Mouse (Mus musculus): ENCODE measurements around the gene Fam19a1.
A peak's percentile ranks its signal among the peaks of the same experiment; 100 is the strongest.
"Not testable (repeated sequence)": the region's sequence is repeated elsewhere in the genome, so short reads cannot be mapped to it uniquely, and the experiment has no call there.

Fam19a1 gene

DNA sequence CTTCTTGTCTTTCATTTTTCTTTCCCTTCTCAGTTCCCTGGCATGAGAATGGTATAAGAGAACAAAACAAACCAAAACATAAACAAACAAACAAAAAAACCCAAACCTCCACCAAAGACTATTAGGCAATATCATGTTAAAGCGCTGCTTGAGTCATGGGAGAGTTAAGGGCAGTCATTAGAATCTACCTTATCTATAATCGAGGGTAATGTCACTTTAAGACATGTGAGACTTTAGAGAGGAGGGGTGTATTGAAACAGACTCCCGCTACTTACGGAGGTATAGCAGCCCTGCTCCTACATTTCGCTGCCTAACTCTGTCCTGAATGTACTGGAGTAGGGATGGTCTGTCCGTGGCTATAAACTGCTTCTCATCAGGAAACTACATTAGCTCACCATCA, at the start of gene Fam19a1:
Gene Fam19a1, plus strand, starts transcription at position 301 of the 400 bp plus-strand sequence.
- DNase-seq (ENCODE audit: low read depth, low spot score): no peak

DNA sequence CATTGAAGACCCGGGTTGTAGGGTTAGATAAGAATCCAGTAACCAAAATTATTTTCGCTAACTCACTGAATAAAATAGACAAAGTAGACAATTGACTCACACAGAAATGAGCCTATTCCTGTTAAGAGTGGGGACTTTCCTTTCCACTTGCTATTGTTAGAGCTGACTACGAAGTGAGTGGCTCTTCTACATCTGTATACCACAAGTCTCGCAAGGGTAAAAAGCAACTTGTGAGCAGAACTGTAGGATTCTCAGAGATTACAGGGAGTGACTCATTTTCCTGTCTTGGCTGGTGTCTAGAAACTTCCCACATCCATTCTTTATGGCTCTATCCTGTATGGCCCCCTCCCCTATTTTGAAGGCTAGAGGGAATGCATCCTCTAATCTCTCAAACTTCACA, 41.9 kb upstream of the Fam19a1 start:
- peak; percentile 22 for DNase-seq (ENCODE audit: low read depth, low spot score)

DNA sequence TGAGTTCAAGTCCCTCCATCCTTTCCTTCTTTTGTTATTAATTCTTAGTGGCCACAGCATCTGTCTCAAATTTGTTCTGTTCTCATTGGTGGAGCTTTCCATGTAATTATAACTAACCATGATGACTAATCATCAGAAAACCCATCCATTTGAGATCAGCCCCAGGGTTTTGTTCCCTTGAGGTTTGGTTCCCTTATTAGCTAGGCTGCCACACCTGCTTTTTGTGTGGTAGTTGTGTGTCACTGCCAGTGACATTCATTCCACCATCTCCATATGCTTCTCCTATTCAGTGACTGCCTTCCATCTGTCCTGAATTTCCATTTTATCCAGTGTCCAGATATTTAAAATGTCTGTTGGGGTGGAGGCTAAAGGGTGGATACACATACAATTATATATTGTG, 41.4 kb upstream of the Fam19a1 start:
- no peak for DNase-seq (ENCODE audit: low read depth, low spot score)

DNA sequence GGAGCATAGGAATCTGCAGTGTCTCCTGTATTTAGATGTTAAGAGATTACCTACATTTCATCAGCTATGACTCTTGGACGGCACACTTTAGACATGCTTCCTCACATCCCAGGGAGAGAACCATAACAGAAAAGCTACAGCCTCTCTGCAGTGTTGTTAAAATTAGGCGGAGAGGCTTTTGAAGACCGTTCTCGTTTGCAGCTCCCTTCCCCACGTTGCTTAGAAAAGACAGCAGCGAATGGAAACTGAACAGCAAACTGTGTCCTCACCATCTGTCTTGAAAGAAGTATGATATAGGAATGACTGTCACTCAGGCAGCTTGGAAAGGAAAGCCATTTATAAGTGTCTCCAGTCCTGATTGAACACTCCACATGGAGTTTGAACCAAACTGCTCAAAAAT, 23.0 kb upstream of the Fam19a1 start:
- DNase-seq (ENCODE audit: low read depth, low spot score): peak; percentile 71

DNA sequence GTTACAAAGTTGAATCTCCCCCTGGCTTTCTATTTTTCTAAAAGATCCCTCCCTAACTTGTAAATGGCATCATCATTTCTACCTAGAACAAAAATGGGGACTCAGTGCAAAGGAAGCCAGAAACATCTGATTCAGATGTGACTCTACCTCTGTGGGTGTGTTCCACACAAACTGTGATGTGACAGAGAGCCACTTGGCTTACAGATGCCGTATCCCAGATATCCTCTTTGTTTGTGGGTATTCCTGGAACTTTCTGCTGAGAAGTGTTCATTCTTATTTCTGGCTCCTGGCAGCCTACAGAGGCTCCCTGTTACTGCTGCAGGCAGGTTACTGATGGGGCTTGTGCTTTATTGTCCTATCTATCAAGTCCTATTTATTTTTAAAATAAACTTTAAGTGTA, 19.2 kb upstream of the Fam19a1 start:
- DNase-seq (ENCODE audit: low read depth, low spot score): peak; percentile 58

DNA sequence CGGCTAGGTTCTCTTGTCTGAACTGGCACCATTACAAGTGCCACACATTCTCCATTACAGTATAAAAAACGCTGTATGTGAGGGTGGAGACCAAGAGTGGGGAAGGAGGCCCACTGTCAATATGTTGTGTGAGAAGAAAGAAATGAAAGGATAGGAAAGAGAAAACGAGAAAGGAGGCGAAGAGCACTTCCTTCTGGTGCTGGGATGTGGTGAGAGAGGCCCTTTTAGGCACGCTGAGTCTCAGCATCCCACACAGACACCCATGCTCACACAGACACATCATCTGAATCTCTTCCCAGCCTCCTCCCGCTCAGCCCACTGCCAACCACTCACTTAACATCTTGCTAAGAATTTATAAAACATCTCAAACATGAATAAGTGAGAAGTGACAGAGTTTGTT, 14.7 kb upstream of the Fam19a1 start:
- DNase-seq (ENCODE audit: low read depth, low spot score): peak; percentile 86

DNA sequence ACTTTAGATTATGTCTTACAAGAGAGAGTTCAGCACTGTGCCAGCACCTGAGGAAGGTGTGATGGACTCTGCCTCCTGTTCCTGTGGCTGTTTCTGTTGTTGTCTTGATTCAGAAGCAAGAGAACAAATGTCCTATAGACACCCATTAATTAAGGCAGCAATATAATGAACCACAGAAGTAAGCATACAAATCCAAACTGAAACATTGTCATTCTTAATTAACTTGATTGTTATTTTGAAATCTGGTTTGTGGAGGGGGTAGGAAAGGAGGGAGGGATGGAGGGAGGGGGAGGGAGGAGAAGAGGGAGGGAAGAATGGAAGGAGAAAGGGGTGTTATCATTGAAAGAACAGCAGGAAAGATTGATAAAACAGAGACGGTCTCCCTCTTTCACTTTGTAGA, 1.3 kb upstream of the Fam19a1 start:
- DNase-seq (ENCODE audit: low read depth, low spot score): no peak

DNA sequence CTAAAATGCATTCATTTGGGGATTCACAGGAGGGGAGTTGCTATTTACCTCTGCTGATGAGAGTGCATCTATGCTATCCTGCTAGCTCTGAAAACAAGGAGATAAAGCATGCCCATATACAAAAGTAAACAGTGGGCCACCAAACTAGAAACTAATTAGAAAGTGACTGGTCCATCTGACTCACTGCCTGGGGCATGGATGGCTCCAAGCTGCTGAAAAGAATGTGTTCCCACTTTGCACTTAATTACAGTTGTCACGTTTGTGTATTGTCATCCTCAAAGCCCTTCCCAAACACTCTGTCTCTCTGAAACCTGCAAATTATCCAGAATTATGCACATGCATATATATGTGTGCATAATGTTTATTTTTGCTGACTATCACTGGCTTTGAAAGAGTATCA, 1.2 kb downstream of the Fam19a1 start:
- DNase-seq (ENCODE audit: low read depth, low spot score): no peak

DNA sequence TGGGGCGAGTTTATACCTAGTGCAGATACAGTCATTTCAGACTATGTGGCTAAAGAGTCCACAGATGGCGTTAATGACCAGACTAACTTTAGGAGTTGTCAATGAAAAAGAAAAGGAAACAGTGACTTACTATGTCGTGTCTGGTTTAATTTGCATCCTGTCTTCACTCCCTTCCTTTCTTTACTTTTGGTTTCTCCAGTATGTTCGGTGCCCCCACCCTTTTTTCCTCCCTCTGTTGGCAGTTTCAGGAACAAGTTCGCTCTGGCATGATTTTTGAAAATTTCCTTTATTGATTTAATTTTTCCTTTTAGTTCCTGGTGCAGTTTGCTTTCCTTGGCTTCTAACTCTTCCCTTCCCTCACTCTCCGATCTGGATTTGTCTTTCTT, 3.2 kb downstream of the Fam19a1 start:
- DNase-seq (ENCODE audit: low read depth, low spot score): peak; percentile 25

DNA sequence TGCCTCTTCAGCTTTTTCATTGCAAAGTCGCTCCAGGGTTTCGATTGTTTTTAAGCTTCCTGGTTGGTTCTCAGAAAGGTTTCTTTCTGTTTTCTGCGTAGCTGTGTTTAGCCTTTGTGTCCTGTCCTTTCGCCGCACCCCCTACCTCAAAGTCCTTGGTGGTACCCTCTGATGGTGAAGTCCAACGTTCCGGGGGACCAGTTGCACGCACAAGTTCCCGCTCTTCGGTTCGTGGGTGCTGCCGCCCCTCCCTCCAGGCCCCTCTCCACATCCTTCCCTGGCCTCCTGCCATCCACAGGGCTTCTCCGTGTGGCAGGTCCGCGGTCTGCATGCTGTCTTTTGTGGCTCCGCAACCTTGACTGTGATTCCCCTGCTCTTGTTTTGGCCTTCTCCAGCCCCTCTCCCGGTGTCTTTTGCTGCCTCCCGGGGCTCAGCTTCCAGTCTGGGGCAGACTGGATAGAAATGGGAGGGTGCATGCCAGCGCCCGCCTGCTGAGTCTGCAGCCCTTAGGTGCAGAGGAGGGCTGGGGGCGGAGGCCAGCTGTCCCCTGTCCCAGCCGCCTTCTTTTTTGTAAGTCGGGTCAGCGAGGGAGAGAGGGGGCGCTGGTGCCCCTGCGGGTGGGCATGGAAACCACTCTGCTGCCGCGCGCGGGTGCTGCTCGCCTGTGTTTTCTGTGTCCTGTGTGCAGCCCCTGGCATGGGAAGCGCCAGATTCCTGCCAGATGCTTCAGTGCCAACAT, 3.7 kb downstream of the Fam19a1 start:
- DNase-seq (ENCODE audit: low read depth, low spot score): peak; percentile 59

DNA sequence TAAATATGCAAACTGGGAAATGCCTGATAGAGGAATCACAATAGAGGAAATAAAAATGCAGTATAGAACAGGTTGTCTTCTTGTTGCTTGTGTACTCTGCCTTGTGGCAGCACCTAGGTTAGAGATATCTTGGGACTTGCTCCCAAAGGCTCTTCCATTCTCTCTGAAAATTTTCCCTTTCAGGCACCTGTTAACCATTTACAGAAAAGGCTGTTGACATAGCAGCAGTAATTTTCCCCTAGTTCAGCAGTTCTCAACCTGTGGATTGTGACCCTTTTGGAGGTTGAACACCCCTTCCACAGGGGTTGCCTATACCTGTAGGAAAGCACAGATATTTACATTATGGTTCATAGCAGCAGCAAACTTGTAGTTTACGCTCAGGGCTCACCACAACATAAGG, 30.4 kb downstream of the Fam19a1 start:
- no peak for DNase-seq (ENCODE audit: low read depth, low spot score)

DNA sequence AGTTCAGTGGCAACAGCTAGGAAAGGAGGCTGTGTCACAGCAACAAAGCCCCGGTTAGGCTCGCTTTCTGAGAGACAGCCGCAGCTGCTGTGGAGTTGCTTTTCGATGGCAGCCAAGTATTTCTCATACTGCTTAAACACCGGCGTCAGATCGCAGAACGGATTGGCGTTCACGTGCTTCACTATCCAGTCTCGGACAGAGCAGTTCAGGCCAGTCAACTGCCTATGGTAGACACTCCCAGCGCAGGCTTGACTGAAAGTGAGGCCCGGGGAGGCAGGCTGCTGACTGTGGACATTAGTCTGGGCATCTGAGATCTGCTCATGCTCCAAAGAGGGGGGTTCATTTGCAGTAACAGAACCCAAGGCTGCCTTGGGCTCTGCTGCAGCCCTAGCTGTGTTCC, 52.4 kb downstream of the Fam19a1 start:
- DNase-seq (ENCODE audit: low read depth, low spot score): no peak

DNA sequence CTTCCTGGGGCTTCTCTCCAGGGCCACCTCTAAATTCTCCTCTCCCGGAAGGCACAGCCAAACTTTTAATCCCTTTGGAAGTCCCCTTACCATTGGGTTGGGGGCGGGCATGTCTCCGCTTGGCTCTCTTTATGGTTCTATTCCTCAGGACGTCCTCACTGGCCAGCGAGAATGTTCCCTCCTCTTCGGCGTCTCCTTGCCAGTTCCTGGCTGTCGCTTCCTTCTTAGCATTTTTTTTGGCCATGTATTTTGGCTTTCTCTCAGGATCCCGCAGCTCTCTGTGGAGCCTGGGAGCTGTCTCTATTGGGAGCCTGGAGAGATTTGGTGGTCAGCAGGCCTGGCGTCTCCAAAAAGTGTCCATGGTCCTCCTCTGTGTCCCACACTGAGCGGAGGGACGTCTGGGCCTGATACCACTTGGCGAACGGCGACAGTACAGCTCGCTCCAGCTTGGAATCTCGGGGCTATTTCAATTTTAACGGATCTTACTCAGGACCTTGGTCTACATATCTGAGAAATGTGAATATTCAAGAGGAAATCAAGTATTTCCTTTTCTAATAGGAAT, 52.9 kb downstream of the Fam19a1 start, which contains the start of gene 1700123L14Rik:
Gene 1700123L14Rik, minus strand, starts transcription at position 426 of the 562 bp plus-strand sequence.
- no peak for DNase-seq (ENCODE audit: low read depth, low spot score)

DNA sequence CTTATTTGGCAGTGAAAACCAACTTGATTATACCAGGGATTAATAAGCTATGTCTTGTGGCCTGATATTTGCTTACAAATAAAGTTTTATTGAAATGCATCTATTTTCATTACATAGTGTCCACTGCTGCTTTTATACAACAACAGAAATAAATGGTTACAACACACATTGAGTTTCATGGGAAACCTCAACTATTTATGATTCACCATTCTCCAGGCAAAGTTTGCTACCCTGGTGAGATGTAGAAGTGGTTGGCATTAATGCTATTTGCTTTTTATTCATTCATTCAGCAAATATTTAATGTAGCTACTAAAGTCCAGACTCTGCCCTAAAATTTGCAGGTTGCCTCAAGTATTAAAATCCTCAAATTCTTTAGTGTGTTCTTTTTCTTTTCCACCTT, 54.1 kb downstream of the Fam19a1 start:
- DNase-seq (ENCODE audit: low read depth, low spot score): no peak

DNA sequence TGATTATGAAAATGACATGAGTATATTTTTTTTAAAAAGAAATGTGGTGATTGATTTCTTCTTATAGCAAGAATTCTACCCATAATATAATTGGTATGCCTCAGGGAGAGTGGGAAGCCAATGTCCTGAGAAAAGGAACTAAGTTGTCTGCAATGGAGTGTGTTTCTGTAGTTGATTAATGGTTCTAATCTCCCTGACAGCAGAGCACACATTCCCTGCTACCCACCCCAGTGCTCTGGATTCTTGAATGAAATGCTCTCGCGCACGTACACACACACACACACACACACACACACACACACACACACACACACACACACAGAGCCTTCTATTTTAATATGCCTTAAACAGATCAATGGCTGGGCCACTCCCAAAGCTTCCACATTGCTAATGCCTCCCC, 60.7 kb downstream of the Fam19a1 start:
- DNase-seq (ENCODE audit: low read depth, low spot score): no peak

DNA sequence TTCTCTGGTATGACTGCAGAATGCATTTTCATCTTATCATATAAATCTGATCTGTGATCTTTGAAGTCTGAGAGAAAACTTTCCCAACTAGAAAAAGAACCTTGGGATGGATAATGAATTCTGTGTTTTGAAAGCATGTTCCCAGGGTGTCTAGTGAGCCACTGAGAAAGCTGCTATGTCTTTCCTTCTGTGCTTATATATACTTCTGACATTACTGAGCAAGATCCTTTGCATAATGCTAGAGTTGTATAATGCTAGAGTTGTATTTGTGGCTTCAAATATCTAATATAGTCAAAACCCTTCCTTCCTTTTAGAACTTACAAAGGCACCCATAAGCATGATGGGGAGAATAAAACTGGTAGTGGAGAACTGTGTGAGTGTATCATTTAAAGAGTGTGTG, 65.6 kb downstream of the Fam19a1 start:
- peak; percentile 19 for DNase-seq (ENCODE audit: low read depth, low spot score)

DNA sequence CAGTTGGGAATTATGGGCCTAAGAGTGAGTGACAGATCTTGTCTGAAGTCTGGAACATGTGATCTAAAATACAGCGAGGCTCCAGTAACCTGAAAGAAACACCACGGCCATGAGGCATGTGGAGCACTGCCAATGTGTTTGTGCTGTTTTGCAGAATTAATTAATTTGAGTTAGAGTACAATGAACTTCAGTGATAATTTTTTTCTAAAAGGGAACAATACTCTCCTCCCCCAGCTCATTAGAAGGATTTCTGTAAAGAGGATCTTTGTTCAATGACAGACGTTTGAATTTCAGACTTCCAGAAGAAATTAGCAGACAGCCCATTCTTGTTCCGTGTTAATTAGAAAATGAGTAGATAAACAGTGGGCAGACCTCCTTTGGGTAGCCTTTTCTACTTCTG, 70.4 kb downstream of the Fam19a1 start:
- peak; percentile 30 for DNase-seq (ENCODE audit: low read depth, low spot score)

DNA sequence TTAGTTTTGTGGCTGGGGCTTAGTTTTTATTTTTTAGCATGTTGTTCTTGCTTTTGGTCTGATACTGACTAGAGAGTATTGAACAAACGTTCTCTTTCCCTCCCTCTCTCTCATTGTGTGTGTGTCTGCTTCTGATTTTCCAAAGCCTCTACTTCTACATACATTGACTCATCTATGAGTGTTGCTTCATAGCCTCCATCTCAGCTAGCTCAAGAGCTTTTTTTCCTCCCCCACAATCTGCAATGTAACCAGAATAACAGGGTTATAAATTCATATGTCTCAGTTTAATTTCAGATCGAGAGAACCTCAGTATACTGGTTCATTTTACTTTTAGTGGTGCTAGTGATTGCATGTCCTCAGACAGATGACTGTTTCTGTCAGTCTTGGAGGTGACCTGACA, 73.6 kb downstream of the Fam19a1 start:
- peak; percentile 31 for DNase-seq (ENCODE audit: low read depth, low spot score)

DNA sequence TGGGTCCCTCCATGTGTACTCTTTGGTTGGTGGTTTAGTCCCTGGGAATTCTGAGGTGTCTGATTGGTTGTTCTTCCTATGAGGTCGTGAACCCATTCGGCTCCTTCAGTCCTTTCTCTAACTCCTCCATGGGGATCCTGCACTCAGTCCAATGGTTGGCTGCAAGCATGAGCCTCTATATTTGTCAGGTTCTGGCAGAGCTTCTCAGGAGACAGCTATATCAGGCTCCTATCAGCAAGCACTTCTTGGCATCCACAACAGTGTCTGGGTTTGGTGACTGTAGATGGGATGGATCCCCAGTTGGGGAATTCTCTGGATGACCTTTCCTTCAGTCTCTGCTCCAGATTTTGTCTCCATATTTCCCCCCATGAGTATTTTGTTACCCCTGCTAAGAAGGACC, 86.0 kb downstream of the Fam19a1 start:
- not testable (repeated sequence) for DNase-seq (ENCODE audit: low read depth, low spot score)

DNA sequence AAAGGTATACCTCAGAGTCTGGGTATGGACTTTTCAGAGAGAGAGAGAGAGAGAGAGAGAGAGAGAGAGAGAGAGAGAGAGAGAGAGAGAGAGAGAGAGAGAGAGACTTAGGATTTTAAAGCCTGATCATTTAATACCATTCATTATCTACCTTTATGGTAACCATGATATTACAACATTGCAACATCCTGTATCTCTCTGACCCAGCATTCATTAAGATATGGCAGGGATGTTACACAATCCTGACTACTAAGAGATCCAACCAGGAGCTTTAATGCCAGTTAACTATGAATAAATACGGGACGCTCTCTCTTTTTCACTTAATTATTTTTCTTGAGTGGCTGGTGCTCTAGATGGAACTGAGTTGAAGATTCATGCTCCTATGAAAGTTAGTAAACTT, 92.4 kb downstream of the Fam19a1 start:
- DNase-seq (ENCODE audit: low read depth, low spot score): no peak

DNA sequence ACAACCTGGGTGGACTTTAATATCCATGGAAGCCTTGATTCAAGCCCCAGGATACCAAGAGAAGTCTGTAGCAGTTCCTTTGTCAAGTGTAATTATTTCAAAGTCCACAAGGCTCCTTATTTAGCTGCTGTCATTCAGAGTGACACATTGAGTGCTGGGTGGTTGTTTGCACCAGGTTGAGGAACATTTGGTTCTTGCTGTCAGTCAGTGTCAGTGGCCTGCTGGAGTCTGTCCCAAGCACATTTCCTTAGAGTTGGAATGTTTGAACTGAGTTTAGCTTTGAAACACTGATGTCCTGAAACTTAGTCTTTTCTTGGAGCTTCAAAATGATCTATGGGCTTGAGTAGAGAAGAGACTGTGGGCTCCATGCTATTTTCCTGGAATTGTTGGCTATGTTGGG, 121.9 kb downstream of the Fam19a1 start:
- no peak for DNase-seq (ENCODE audit: low read depth, low spot score)

DNA sequence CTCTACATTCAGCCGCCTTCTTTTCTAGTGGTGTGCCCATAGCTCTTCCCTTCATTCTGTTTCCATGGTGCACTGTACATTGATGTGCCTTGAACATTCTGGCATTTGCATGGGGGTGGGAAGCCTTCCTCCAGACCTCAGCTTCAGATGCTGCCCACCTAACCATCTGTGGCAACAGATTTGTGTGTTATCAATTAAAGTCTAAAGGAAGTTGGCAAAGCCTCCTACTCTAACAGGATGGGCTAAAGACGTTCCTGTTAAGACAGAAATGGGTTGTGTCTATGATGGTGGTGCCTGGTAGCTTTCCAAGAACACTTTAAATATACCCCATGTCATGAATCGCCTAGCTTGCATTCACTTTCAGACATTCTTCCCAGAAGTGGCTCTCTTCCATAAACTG, 131.4 kb downstream of the Fam19a1 start:
- peak; percentile 91 for DNase-seq (ENCODE audit: low read depth, low spot score)

DNA sequence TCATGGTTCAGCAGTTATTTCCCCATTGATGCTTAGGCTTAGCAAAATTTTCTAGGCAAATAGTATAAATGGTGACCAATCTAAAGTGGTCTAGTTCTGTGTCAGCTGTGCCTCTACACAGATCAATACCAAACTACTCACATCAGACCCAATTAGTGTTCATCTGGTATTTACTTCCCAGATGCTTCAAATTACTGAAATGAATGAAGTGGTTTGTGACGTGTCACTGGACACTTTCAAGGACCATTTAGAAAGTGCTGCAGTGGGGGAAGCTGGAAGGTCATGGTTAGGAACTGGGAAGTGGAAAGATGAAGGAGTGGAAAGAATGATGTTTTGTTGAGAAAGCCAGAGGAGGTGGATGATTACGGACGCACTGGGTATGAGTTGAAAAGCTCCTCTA, 139.0 kb downstream of the Fam19a1 start:
- no peak for DNase-seq (ENCODE audit: low read depth, low spot score)

DNA sequence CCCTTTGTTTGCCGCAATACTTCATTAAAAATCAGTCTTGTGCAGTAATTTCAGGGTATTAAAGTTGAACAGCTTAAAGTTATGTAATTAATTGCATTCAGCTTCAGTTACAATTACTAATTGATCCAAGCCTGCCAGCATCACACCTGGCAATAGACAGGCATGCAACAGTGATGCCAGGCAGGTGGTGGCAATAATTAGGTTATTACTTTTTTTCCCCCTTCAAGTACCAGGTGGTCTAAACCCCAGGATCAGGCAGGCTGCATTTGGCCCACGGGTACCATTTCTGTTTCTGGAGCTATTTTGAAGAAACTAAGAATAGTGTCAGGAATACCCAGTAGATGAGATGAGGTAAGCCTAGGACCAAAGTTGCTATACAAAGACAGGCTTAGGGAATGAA, 141.9 kb downstream of the Fam19a1 start:
- peak; percentile 22 for DNase-seq (ENCODE audit: low read depth, low spot score)
